Mouse (Mus musculus) hindbrain, embryonic 15.5 days (tissue): Measurements from ENCODE around the gene Olfr678. TPM values are rescaled to one million over a fixed set of nuclear protein-coding genes. Genes with fewer than 3 reads are reported as not detected.
"Not testable (repeated sequence)": the region's sequence is repeated elsewhere in the genome, so short reads cannot be mapped to it uniquely, and the experiment has no call there.

Experiments
- ATAC-seq: fragments of 200-750 bp; cut with Nextera tagmentation; 2 replicates; pipeline ENCODE4 v1.8.0; 2017; ENCODE audit warnings: low read depth, moderate number of reproducible peaks, moderate TSS enrichment; ENCODE audit not compliant: low FRiP score
- H3K27ac ChIP-seq: fragments of 300-500 bp; sonication (generic); replicated peaks from 2 replicates; pipeline ENCODE4 v1.5.1; 2015; ENCODE audit warnings: mild to moderate bottlenecking, inconsistent platforms
- H3K27me3 ChIP-seq: fragments of 300-500 bp; sonication (generic); 2 replicates; pipeline ENCODE4 v1.6.1; 2015; ENCODE audit warnings: control low read depth, inconsistent platforms
- H3K36me3 ChIP-seq: fragments of 300-500 bp; sonication (generic); 2 replicates; pipeline ENCODE4 v1.6.1; 2015; ENCODE audit warnings: control low read depth, inconsistent platforms
- H3K4me1 ChIP-seq: fragments of 300-500 bp; sonication (generic); replicated peaks from 2 replicates; pipeline ENCODE4 v1.6.1; 2015; ENCODE audit warnings: control low read depth, inconsistent platforms
- H3K4me2 ChIP-seq: fragments of 300-500 bp; sonication (generic); 2 replicates; pipeline ENCODE4 v1.6.1; 2015; ENCODE audit warnings: moderate library complexity, mild to moderate bottlenecking, inconsistent platforms
- H3K4me3 ChIP-seq: fragments of 300-500 bp; sonication (generic); 2 replicates; pipeline ENCODE4 v1.5.1; 2015; ENCODE audit warnings: mild to moderate bottlenecking, inconsistent platforms
- H3K9ac ChIP-seq: fragments of 300-500 bp; sonication (generic); 2 replicates; pipeline ENCODE4 v1.6.1; 2015; ENCODE audit warnings: inconsistent platforms
- H3K9me3 ChIP-seq: fragments of 300-500 bp; sonication (generic); 2 replicates; pipeline ENCODE4 v1.6.1; 2016; ENCODE audit warnings: control low read depth, inconsistent platforms
- WGBS: fragments of 180-500 bp; shearing (Covaris S2); methylation state at CpG from one replicate; pipeline ENCODE4 v1.1.7; 2015; 5-methylcytosine and 5-hydroxymethylcytosine counted together
- polyA plus RNA-seq: library from polyadenylated mRNA; unstranded; fragments of >200 nt; fragmentation: Nextera tagmentation; extraction: Ambion mirVana; gene quantifications from 2 replicates; pipeline ENCODE4 v1.2.1, GENCODE M21; 2015

Olfr678 gene
- not detected in 2 replicates for polyA plus RNA-seq

DNA sequence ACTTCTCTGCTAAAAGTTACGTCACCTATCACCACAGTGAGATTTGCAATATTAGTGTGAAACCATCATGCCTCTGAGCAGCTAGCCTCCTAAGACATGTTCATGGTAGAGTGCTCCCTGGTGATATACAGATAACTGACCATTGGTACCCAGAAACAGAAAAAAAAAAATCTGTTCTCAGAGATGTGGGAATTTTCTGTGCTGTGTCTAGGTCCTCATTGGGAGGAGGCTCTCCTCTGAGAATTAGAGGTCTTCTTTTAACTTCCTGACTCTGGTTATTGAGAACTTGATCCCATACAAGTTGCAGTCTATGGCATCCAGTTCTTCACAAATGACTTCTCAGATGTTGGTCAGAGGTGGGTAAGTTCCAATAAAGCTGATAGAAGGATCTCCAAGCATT lies at the start of gene Olfr678:
Gene Olfr678 (plus strand): TSS at position 301 of the 400 bp plus-strand sequence.
- WGBS, result 93% methylated on average over 1 of the region's 1 CpGs
- Histone ChIP-seq H3K4me3 (no peak within 1 kb of the TSS), H3K9me3 (no peaks in the 10 kb centered on the region), H3K27me3 (no peaks in the 10 kb centered on the region), H3K27ac (no peak within 1 kb of the TSS), H3K4me2 (no peak within 1 kb of the TSS), H3K4me1 (no peaks in the 10 kb centered on the region), H3K9ac (no peak within 1 kb of the TSS), H3K36me3 (no peaks in the 10 kb centered on the region)
- ATAC-seq, result no peak

DNA sequence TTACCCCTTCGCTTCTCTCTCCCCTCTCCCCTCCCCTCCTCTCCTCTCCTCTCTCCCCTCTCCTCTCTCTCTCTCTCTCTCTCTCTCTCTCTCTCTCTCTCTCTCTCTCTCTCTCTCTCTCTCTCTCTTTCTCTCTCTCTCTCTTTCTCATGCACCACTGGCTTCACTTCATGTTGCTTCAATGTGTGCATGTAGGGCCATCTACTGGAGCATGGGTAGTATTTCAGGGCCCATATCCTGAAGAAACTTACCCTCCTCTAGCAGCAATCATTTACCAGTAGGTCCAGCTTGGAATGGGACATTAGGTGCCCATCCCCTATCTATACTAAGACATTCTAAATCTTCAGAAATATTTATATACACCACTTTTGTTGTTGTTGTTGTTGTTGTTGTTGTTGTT lies 41.7 kb upstream of the Olfr678 start:
- Histone ChIP-seq H3K36me3 (no peaks in the 10 kb centered on the region), H3K27ac (no peak overlapping the region), H3K4me1 (no peaks in the 10 kb centered on the region), H3K27me3 (no peaks in the 10 kb centered on the region), H3K4me2 (no peak overlapping the region), H3K9me3 (no peaks in the 10 kb centered on the region), H3K9ac (no peak overlapping the region), H3K4me3 (no peak overlapping the region)
- WGBS, result 57% methylated on average over 1 of the region's 1 CpGs
- no peak for ATAC-seq

DNA sequence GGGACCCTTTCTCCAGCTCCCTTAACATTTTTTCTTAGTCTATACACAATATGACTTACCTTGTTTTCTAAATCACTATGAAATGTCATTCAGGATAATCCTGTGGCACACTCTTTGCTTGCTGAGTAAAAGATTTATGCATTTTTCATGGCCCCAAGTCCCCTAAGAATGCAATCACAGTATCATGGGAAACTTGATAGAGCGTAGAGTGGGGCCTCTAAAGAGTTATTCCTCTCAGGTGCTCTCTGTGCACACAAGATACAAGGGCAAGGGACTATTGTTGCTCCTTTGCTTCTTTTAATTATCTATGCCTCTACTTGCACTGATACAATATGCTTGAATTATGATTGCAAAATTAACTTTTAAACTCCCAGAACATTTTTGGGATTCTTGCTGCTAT lies 35.9 kb upstream of the Olfr678 start, which contains the start of gene Olfr675:
Gene Olfr675 (minus strand): TSS at position 101 of the 400 bp plus-strand sequence.
- H3K4me2 ChIP-seq, result no peak within 1 kb of the TSS
- no peaks in the 10 kb centered on the region for H3K36me3 ChIP-seq
- 76% methylated on average over 1 of the region's 1 CpGs for WGBS
- no peak for ATAC-seq
- no peak within 1 kb of the TSS for H3K9ac ChIP-seq
- H3K9me3 ChIP-seq, result no peaks in the 10 kb centered on the region
- no peaks in the 10 kb centered on the region for H3K27me3 ChIP-seq
- no peak within 1 kb of the TSS for H3K27ac ChIP-seq
- no peaks in the 10 kb centered on the region for H3K4me1 ChIP-seq
- H3K4me3 ChIP-seq, result no peak within 1 kb of the TSS

- Histone ChIP-seq H3K4me1 (no peaks in the 10 kb centered on the region), H3K27ac (no peak within 1 kb of the TSS), H3K9ac (no peak within 1 kb of the TSS), H3K36me3 (no peaks in the 10 kb centered on the region), H3K4me2 (no peak within 1 kb of the TSS), H3K4me3 (no peak within 1 kb of the TSS), H3K9me3 (no peaks in the 10 kb centered on the region), H3K27me3 (no peaks in the 10 kb centered on the region)
- ATAC-seq, result no peak
Observed at GRCm38 (mm10) chr7:105032398-105032797, 31.9 kb upstream of the Olfr678 start, which contains the start of gene Olfr676. Gene Olfr676 (plus strand): TSS chr7:105032698.

- H3K4me2 ChIP-seq, H3K27ac ChIP-seq, H3K9me3 ChIP-seq, H3K27me3 ChIP-seq, H3K36me3 ChIP-seq, ATAC-seq, H3K4me3 ChIP-seq, H3K9ac ChIP-seq, H3K4me1 ChIP-seq: not testable (repeated sequence)
- 53% methylated on average over 5 of the region's 5 CpGs for WGBS
Observed at GRCm38 (mm10) chr7:105033836-105034235, 30.4 kb upstream of the Olfr678 start.

DNA sequence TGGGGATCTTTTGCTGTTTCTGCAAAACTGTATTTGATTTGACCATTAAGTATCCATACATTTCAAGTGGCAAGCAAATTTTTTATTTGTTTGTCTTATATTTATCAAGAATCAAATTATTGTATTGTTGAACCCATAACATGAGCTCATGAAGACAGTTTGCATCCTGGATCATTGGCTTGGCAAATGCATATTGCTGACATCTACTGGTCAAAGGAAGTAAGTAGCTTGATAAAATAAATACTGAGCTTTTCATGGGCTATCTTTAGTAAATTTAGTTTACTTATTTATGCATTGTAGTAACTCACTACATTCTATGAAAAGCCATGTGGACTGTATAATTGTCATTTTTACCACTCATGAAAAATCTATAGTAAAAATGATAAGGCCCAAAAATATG lies 5.3 kb upstream of the Olfr678 start:
- no peaks in the 10 kb centered on the region for H3K9me3 ChIP-seq
- no peaks in the 10 kb centered on the region for H3K27me3 ChIP-seq
- H3K4me3 ChIP-seq, result no peak overlapping the region
- H3K36me3 ChIP-seq, result no peaks in the 10 kb centered on the region
- no peak overlapping the region for H3K27ac ChIP-seq
- H3K4me2 ChIP-seq, result no peak overlapping the region
- H3K9ac ChIP-seq, result no peak overlapping the region
- ATAC-seq, result no peak
- H3K4me1 ChIP-seq, result no peaks in the 10 kb centered on the region

DNA sequence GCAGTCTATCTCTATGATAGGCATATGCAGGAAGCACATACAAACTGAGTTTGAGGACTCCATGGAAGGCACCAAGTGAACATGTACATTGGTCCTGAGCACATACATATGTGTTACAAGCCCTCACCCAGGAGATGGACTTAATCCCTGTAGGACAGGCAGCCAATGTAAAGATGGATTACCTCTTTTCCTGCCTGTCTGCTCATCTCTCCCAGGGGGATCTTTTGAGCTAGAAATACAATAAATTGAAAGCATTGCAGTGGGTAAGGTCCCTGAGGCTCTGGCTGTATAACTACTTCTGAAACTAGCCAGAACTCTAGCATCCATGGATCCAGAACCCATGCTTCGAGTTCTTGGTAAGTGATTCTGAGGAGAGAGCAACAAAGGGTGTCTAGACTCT lies 16.6 kb downstream of the Olfr678 start, which contains the start of gene Olfr679:
Gene Olfr679 (plus strand): TSS at position 301 of the 400 bp plus-strand sequence.
- no peak within 1 kb of the TSS for H3K4me3 ChIP-seq
- 78% methylated on average over 1 of the region's 1 CpGs for WGBS
- ATAC-seq, result no peak

DNA sequence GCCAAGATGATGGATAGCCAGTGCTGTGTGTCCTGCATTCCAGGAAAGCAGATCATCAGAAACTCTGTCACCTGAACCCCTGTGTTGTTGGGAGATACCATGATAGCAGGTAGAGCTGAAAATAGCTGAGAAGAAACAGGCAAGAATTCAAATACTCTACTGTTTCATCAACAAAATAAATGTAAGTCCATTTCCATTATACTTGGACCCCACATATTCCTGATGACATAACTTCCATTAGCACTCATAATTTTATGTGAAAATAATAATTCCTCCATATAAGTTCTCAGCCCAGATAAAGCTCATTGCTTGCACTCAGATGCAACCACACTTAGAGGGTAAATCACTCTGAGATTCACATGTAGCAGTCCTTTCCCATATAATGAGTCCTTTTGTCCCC lies 28.4 kb downstream of the Olfr678 start, which contains the start of gene Olfr680-ps1:
Gene Olfr680-ps1 (minus strand): TSS at position 101 of the 400 bp plus-strand sequence.
- not testable (repeated sequence) for H3K36me3 ChIP-seq, H3K27me3 ChIP-seq, H3K4me3 ChIP-seq, H3K9me3 ChIP-seq, H3K4me2 ChIP-seq, ATAC-seq, H3K9ac ChIP-seq, H3K4me1 ChIP-seq, H3K27ac ChIP-seq

More for the DNA sequence above, 16.6 kb downstream of the Olfr678 start, which contains the start of gene Olfr679:
- no peaks in the 10 kb centered on the region for H3K36me3 ChIP-seq
- no peak within 1 kb of the TSS for H3K9ac ChIP-seq
- no peak within 1 kb of the TSS for H3K4me2 ChIP-seq
- no peak within 1 kb of the TSS for H3K27ac ChIP-seq
- H3K4me1 ChIP-seq, result no peaks in the 10 kb centered on the region
- no peaks in the 10 kb centered on the region for H3K9me3 ChIP-seq
- no peaks in the 10 kb centered on the region for H3K27me3 ChIP-seq

DNA sequence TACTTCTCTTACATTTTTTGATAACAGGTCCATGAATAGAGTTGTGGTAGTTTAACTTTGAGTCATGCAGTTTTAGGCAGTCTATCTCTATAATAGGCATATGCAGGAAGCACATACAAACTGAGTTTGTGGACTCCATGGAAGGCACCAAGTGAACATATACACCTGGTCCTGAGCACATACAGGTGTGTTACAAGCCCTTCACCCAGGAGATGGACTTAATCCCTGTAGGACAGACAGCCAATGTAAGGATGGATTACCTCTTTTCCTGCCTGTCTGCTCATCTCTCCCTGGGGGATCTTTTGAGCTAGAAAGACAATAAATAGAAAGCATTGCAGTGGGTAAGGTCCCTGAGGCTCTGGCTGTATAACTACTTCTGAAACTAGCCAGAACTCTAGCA lies 52.3 kb downstream of the Olfr678 start, which contains the start of gene Olfr681:
Gene Olfr681 (plus strand): TSS at position 301 of the 400 bp plus-strand sequence.
- Histone ChIP-seq H3K9me3 (no peaks in the 10 kb centered on the region), H3K4me3 (no peak within 1 kb of the TSS), H3K36me3 (no peaks in the 10 kb centered on the region), H3K27me3 (no peaks in the 10 kb centered on the region), H3K4me1 (no peaks in the 10 kb centered on the region), H3K27ac (no peak within 1 kb of the TSS), H3K4me2 (no peak within 1 kb of the TSS), H3K9ac (no peak within 1 kb of the TSS)
- no peak for ATAC-seq

Other genes starting within 250 kb of the Olfr678 start
- gene Usp17lb, start 221.9 kb upstream of the Olfr678 start, polyA plus RNA-seq, result not detected in 2 replicates
- gene Usp17la, start 207.5 kb upstream of the Olfr678 start, polyA plus RNA-seq, result not detected in 2 replicates
- gene Olfr665, start 186.4 kb upstream of the Olfr678 start, polyA plus RNA-seq, result not detected in 2 replicates
- gene Olfr666, start 168.5 kb upstream of the Olfr678 start, polyA plus RNA-seq, result not detected in 2 replicates
- gene Olfr667, start 143.0 kb upstream of the Olfr678 start, polyA plus RNA-seq, result not detected in 2 replicates
- gene Olfr668, start 136.4 kb upstream of the Olfr678 start, polyA plus RNA-seq, result not detected in 2 replicates
- gene Olfr669, start 130.2 kb upstream of the Olfr678 start, polyA plus RNA-seq, result not detected in 2 replicates
- gene Olfr670, start 101.9 kb upstream of the Olfr678 start, polyA plus RNA-seq, result not detected in 2 replicates
- not detected in 2 replicates for gene Olfr671, start 85.3 kb upstream of the Olfr678 start, polyA plus RNA-seq
- gene Olfr672, start 62.4 kb upstream of the Olfr678 start, polyA plus RNA-seq, result not detected in 2 replicates
- gene Olfr675, start 36.0 kb upstream of the Olfr678 start, polyA plus RNA-seq, result not detected in 2 replicates
- not detected in 2 replicates for gene Olfr676, start 31.8 kb upstream of the Olfr678 start, polyA plus RNA-seq
- gene Olfr677, start 13.1 kb upstream of the Olfr678 start, polyA plus RNA-seq, result not detected in 2 replicates
- gene Olfr679, start 16.7 kb downstream of the Olfr678 start, polyA plus RNA-seq, result not detected in 2 replicates
- gene Olfr680-ps1, start 28.3 kb downstream of the Olfr678 start, polyA plus RNA-seq, result not detected in 2 replicates
- gene Olfr681, start 52.4 kb downstream of the Olfr678 start, polyA plus RNA-seq, result not detected in 2 replicates
- gene Olfr683, start 82.5 kb downstream of the Olfr678 start, polyA plus RNA-seq, result not detected in 2 replicates
- not detected in 2 replicates for gene Olfr684, start 99.2 kb downstream of the Olfr678 start, polyA plus RNA-seq
- not detected in 2 replicates for gene Olfr685, start 121.5 kb downstream of the Olfr678 start, polyA plus RNA-seq
- gene Olfr686, start 143.0 kb downstream of the Olfr678 start, polyA plus RNA-seq, result not detected in 2 replicates
- not detected in 2 replicates for gene Olfr688, start 223.6 kb downstream of the Olfr678 start, polyA plus RNA-seq
- gene Olfr689, start 246.7 kb downstream of the Olfr678 start, polyA plus RNA-seq, result 0.03 and 0.05 TPM in 2 replicates